Mouse (Mus musculus) gonadal fat pad, adult 2 months (tissue): ENCODE data around the gene Tff2. TPM values are rescaled to one million over a fixed set of nuclear protein-coding genes. Genes with fewer than 3 reads are reported as not detected.

ENCODE experiments used
- polyA plus RNA-seq: library from polyadenylated mRNA; depleted of rRNA; stranded (reverse); fragments of >200 nt; gene quantifications from 2 replicates; pipeline ENCODE4 v1.2.3, GENCODE M21; 2012; rRNA removed

Tff2 gene
- polyA plus RNA-seq, 1 experiment, result 0.31 TPM

Other genes with a start within 250 kb of the Tff2 start
- 0.08 and 0.13 TPM in 2 replicates for gene Glp1r, start 242.5 kb downstream of the Tff2 start, polyA plus RNA-seq
- gene Umodl1, start 189.6 kb downstream of the Tff2 start, polyA plus RNA-seq, result 0.06 TPM in 1 of 2 replicates, not detected in the other
- 12.0 and 12.7 TPM in 2 replicates for gene Abcg1, start 86.6 kb downstream of the Tff2 start, polyA plus RNA-seq
- gene Tff3, start 14.6 kb downstream of the Tff2 start, polyA plus RNA-seq, result 0.84 and 1.3 TPM in 2 replicates
- gene Tff1, start 21.0 kb upstream of the Tff2 start, polyA plus RNA-seq, result 0.18 and 0.33 TPM in 2 replicates
- not detected in 2 replicates for gene Tmprss3, start 54.7 kb upstream of the Tff2 start, polyA plus RNA-seq
- 0.16 and 0.27 TPM in 2 replicates for gene Ubash3a, start 63.6 kb upstream of the Tff2 start, polyA plus RNA-seq
- 2.6 and 6.6 TPM in 2 replicates for gene Rsph1, start 133.1 kb upstream of the Tff2 start, polyA plus RNA-seq
- gene Slc37a1, start 142.5 kb upstream of the Tff2 start, polyA plus RNA-seq, result 36.0 and 38.5 TPM in 2 replicates
- gene Pde9a, start 241.9 kb upstream of the Tff2 start, polyA plus RNA-seq, result 6.1 and 10.9 TPM in 2 replicates